Mouse (Mus musculus) heart, postnatal 36 days (tissue): ENCODE results near the gene Tlx1. TPM values are rescaled to one million over a fixed set of nuclear protein-coding genes. Genes with fewer than 3 reads are reported as not detected.

Experiments
- total RNA-seq, 2 experiments: library from RNA; stranded (reverse); gene quantifications; 2 replicates each; pipeline ENCODE4 v1.2.3; 2021

The Tlx1 gene
- total RNA-seq, 2 experiments from 2014 or later = not detected

Other genes starting within 250 kb of the Tlx1 start
- 10 to 100 TPM; 21.4 to 23.3 TPM for gene Slf2, start 219.5 kb upstream of the Tlx1 start, total RNA-seq
- gene Sema4g, start 161.6 kb upstream of the Tlx1 start, total RNA-seq = under 1 TPM; 0.14 to 0.30 TPM
- gene Twnk, start 145.0 kb upstream of the Tlx1 start, total RNA-seq = 10 to 100 TPM; 29.8 to 30.2 TPM
- gene Mrpl43, start 144.2 kb upstream of the Tlx1 start, total RNA-seq = 10 to 100 TPM; 48.6 to 52.3 TPM
- 10 to 100 TPM; 61.0 to 69.7 TPM for gene Lzts2, start 136.3 kb upstream of the Tlx1 start, total RNA-seq
- gene Pdzd7, start 105.0 kb upstream of the Tlx1 start, total RNA-seq = under 1 TPM; 0.11 to 0.19 TPM
- gene Sfxn3, start 103.2 kb upstream of the Tlx1 start, total RNA-seq = 10 to 100 TPM; 11.6 to 14.2 TPM
- gene Kazald1, start 75.4 kb upstream of the Tlx1 start, total RNA-seq = 1 to 10 TPM; 4.6 to 4.8 TPM
- gene Lbx1, start 85.1 kb downstream of the Tlx1 start, total RNA-seq = under 1 TPM in 1 of 2 experiments, not detected in 1; 0.11 TPM
- gene Btrc, start 213.1 kb downstream of the Tlx1 start, total RNA-seq = 10 to 100 TPM; 18.6 to 23.5 TPM